Mouse (Mus musculus) G1E (cell line): ENCODE results near the gene Actg1. TPM values are rescaled to one million over a fixed set of nuclear protein-coding genes. Genes with fewer than 3 reads are reported as not detected.

ENCODE experiments used
- ATAC-seq: 2 replicates; pipeline ENCODE4 v1.8.0; 2016; ENCODE audit warnings: mild to moderate bottlenecking; ENCODE audit not compliant: insufficient number of reproducible peaks, poor library complexity, low FRiP score, severe bottlenecking; ENCODE audit errors: extremely low read depth
- DNase-seq: peaks from one replicate; pipeline ENCODE4 v3.0.0; 2012; ENCODE audit warnings: low spot score
- H3K27me3 ChIP-seq: 2 replicates; pipeline ENCODE4 v1.6.1; 2012; ENCODE audit warnings: mild to moderate bottlenecking, low read length, inconsistent platforms; ENCODE audit not compliant: insufficient read depth
- H3K36me3 ChIP-seq: replicated peaks from 2 replicates; pipeline ENCODE3; 2012; ENCODE audit warnings: mild to moderate bottlenecking, inconsistent platforms
- H3K4me1 ChIP-seq: 2 replicates; pipeline ENCODE4 v1.6.1; 2012; ENCODE audit warnings: low read depth, low read length, inconsistent platforms, mixed read lengths; ENCODE audit not compliant: insufficient read depth
- H3K4me3 ChIP-seq: 2 replicates; pipeline ENCODE4 v1.5.1; 2012; ENCODE audit warnings: low read depth, mild to moderate bottlenecking, inconsistent platforms, low read length, moderate library complexity, mixed read lengths
- H3K9me3 ChIP-seq: replicated peaks from 2 replicates; pipeline ENCODE4 v1.6.1; 2012; ENCODE audit warnings: inconsistent platforms
- CTCF ChIP-seq: IDR thresholded peaks from 2 replicates; pipeline ENCODE4 v1.5.1; 2012; ENCODE audit warnings: low read depth, low read length, inconsistent platforms, mixed read lengths
- GATA1 ChIP-seq: IDR thresholded peaks from 2 replicates; pipeline ENCODE4 v1.6.1; 2012; ENCODE audit warnings: borderline replicate concordance, low read length, inconsistent platforms, mixed read lengths
- GATA2 ChIP-seq: IDR thresholded peaks from 2 replicates; pipeline ENCODE4 v1.6.1; 2012; ENCODE audit warnings: low read depth, low read length, inconsistent platforms, borderline replicate concordance
- POLR2AphosphoS5 ChIP-seq: IDR thresholded peaks from 2 replicates; pipeline ENCODE4 v1.6.1; 2012; ENCODE audit warnings: low read depth, low read length, inconsistent platforms; ENCODE audit not compliant: insufficient replicate concordance
- TAL1 ChIP-seq: conservative IDR thresholded peaks from 2 replicates; pipeline ENCODE4 v1.6.1; 2012; ENCODE audit warnings: low read depth, low read length, inconsistent platforms, mixed read lengths
- polyA plus RNA-seq: library from polyadenylated mRNA; stranded (reverse); fragments of >175 nt; gene quantifications from 2 replicates; pipeline ENCODE4 v1.2.3, GENCODE M21; 2012
- total RNA-seq, 2 experiments: library from RNA; stranded (forward) in 1 of 2; stranded (reverse) in 1 of 2; fragments of 200-1000 nt in 1 of 2; fragments of >200 nt in 1 of 2; fragmentation: Nextera tagmentation in 1 of 2; gene quantifications; 2 replicates each; pipeline ENCODE4 v1.2.3; 2014 to 2017

The Actg1 gene
- total and polyA plus RNA-seq, 3 experiments: 112 to 179 (median 155) TPM

GRCm38 (mm10) chr11:120362891-120363290, 14.5 kb upstream of the Actg1 start:
- ATAC-seq (no peak), DNase-seq (no peak)
- Histone ChIP-seq H3K4me3 (no peak overlapping the region), H3K4me1 (peaks cover 16% of the 10 kb centered on the region), H3K36me3 (peaks cover 7% of the 10 kb centered on the region), H3K9me3 (no peaks in the 10 kb centered on the region), H3K27me3 (peaks cover 74% of the 10 kb centered on the region)
- TF ChIP-seq CTCF: no peak
- TF ChIP-seq GATA2: no peak
- no peak for TF ChIP-seq TAL1
- no peak for TF ChIP-seq POLR2AphosphoS5
- no peak for TF ChIP-seq GATA1

- H3K36me3 ChIP-seq: no peaks in the 10 kb centered on the region
- ATAC-seq (no peak), DNase-seq (no peak)
- no peaks in the 10 kb centered on the region for H3K9me3 ChIP-seq
- H3K4me3 ChIP-seq: no peak within 1 kb of the TSS
- TF ChIP-seq TAL1: no peak
- no peak for TF ChIP-seq POLR2AphosphoS5
- TF ChIP-seq GATA2: no peak
- TF ChIP-seq GATA1: no peak
- no peak for TF ChIP-seq CTCF
- peaks cover 17% of the 10 kb centered on the region for H3K4me1 ChIP-seq
- H3K27me3 ChIP-seq: peaks cover 74% of the 10 kb centered on the region
These were observed 13.0 kb upstream of the Actg1 start, which contains the start of gene Fscn2 for GRCm38 (mm10) chr11:120361295-120361694. Fscn2 (plus strand) TSS chr11:120361534.

GRCm38 (mm10) chr11:120360755-120361154, 12.4 kb upstream of the Actg1 start:
- Histone ChIP-seq H3K4me1 (peaks cover 14% of the 10 kb centered on the region), H3K27me3 (peaks cover 68% of the 10 kb centered on the region)

GRCm38 (mm10) chr11:120360062-120360461, 11.7 kb upstream of the Actg1 start:
- TF ChIP-seq TAL1 (no peak), POLR2AphosphoS5 (no peak), GATA2 (no peak), GATA1 (no peak), CTCF (no peak)
- Histone ChIP-seq H3K4me1 (peaks cover 19% of the 10 kb centered on the region), H3K27me3 (peaks cover 64% of the 10 kb centered on the region), H3K4me3 (no peak overlapping the region), H3K9me3 (no peaks in the 10 kb centered on the region), H3K36me3 (no peaks in the 10 kb centered on the region)
- no peak for DNase-seq
- ATAC-seq: no peak

More at GRCm38 (mm10) chr11:120360755-120361154, 12.4 kb upstream of the Actg1 start:
- ATAC-seq (no peak), DNase-seq (no peak)
- no peaks in the 10 kb centered on the region for H3K36me3 ChIP-seq
- TF ChIP-seq POLR2AphosphoS5 (no peak), TAL1 (no peak), GATA1 (no peak), CTCF (no peak), GATA2 (no peak)
- H3K4me3 ChIP-seq: no peak overlapping the region
- no peaks in the 10 kb centered on the region for H3K9me3 ChIP-seq

- Histone ChIP-seq H3K27me3 (peaks cover 57% of the 10 kb centered on the region), H3K4me3 (no peak overlapping the region), H3K36me3 (no peaks in the 10 kb centered on the region), H3K9me3 (no peaks in the 10 kb centered on the region), H3K4me1 (peaks cover 22% of the 10 kb centered on the region)
- ATAC-seq: no peak
- DNase-seq: no peak
- TF ChIP-seq TAL1 (no peak), POLR2AphosphoS5 (no peak), GATA1 (no peak), GATA2 (no peak), CTCF (no peak)
These were observed 11.0 kb upstream of the Actg1 start for GRCm38 (mm10) chr11:120359391-120359790.

- TF ChIP-seq GATA1 (no peak), CTCF (no peak), POLR2AphosphoS5 (no peak), GATA2 (no peak), TAL1 (no peak)
- peaks cover 37% of the 10 kb centered on the region for H3K4me1 ChIP-seq
- no peaks in the 10 kb centered on the region for H3K9me3 ChIP-seq
- no peak for DNase-seq
- ATAC-seq: no peak
- no peak overlapping the region for H3K4me3 ChIP-seq
- no peaks in the 10 kb centered on the region for H3K36me3 ChIP-seq
- peaks cover 49% of the 10 kb centered on the region for H3K27me3 ChIP-seq
These were observed 9.6 kb upstream of the Actg1 start for GRCm38 (mm10) chr11:120357791-120358401.

- no peaks in the 10 kb centered on the region for H3K36me3 ChIP-seq
- peaks cover 42% of the 10 kb centered on the region for H3K4me1 ChIP-seq
- no peak for TF ChIP-seq TAL1
- no peak for TF ChIP-seq GATA2
- TF ChIP-seq POLR2AphosphoS5: no peak
- no peak for TF ChIP-seq GATA1
- no peak for TF ChIP-seq CTCF
- peaks cover 46% of the 10 kb centered on the region for H3K27me3 ChIP-seq
- DNase-seq: no peak
- no peak for ATAC-seq
- no peak overlapping the region for H3K4me3 ChIP-seq
- no peaks in the 10 kb centered on the region for H3K9me3 ChIP-seq
These were observed 8.6 kb upstream of the Actg1 start for GRCm38 (mm10) chr11:120356900-120357299.
